Mouse (Mus musculus) heart, embryonic 12.5 days (tissue): ENCODE measurements at regions not wholly inside any gene's neighbourhood (a gene's known extent, or its start where the extent isn't known, plus 50 kb on each side); places are given as distances from the start of the nearest gene placed in this dataset.

Experiments used
- ATAC-seq: fragments of 200-750 bp; cut with Nextera tagmentation; 2 replicates; pipeline ENCODE4 v1.8.0; 2017; ENCODE audit warnings: moderate TSS enrichment, moderate library complexity; ENCODE audit not compliant: insufficient number of reproducible peaks, low FRiP score
- H3K27ac ChIP-seq: fragments of 300-500 bp; sonication (generic); 2 replicates; pipeline ENCODE4 v1.5.1; 2016; ENCODE audit warnings: mild to moderate bottlenecking, moderate library complexity; ENCODE audit not compliant: poor library complexity, severe bottlenecking
- H3K27me3 ChIP-seq: fragments of 300-500 bp; sonication (generic); replicated peaks from 2 replicates; pipeline ENCODE4 v1.6.1; 2016; ENCODE audit warnings: mild to moderate bottlenecking, moderate library complexity
- H3K36me3 ChIP-seq: fragments of 300-500 bp; sonication (generic); 2 replicates; pipeline ENCODE4 v1.6.1; 2016; ENCODE audit warnings: mild to moderate bottlenecking, moderate library complexity
- H3K4me1 ChIP-seq: fragments of 300-500 bp; sonication (generic); replicated peaks from 2 replicates; pipeline ENCODE4 v1.6.1; 2016; ENCODE audit warnings: mild to moderate bottlenecking
- H3K4me2 ChIP-seq: fragments of 300-500 bp; sonication (generic); 2 replicates; pipeline ENCODE4 v1.6.1; 2016; ENCODE audit warnings: mild to moderate bottlenecking, moderate library complexity
- H3K4me3 ChIP-seq: fragments of 300-500 bp; sonication (generic); 2 replicates; pipeline ENCODE4 v1.5.1; 2016; ENCODE audit warnings: mild to moderate bottlenecking
- H3K9ac ChIP-seq: fragments of 300-500 bp; sonication (generic); 2 replicates; pipeline ENCODE4 v1.6.1; 2016; ENCODE audit warnings: mild to moderate bottlenecking, moderate library complexity
- H3K9me3 ChIP-seq: fragments of 300-500 bp; sonication (generic); replicated peaks from 2 replicates; pipeline ENCODE4 v1.6.1; 2016; ENCODE audit warnings: mild to moderate bottlenecking, moderate library complexity
- WGBS: fragments of 180-500 bp; shearing (Covaris S2); methylation state at CpG from one replicate; pipeline ENCODE4 v1.1.7; 2016; 5-methylcytosine and 5-hydroxymethylcytosine counted together

GRCm38 (mm10) chr7:67462591-67462990 lies 89.9 kb upstream of the Mef2a start:
- ATAC-seq, result no peak
- Histone ChIP-seq H3K27me3 (no peaks in the 10 kb centered on the region), H3K4me1 (peaks cover 55% of the 10 kb centered on the region), H3K4me2 (peak overlapping the region; percentile 11; the same call in 1 of the 2 replicates), H3K27ac (peak overlapping the region; percentile 47), H3K4me3 (no peak overlapping the region), H3K9ac (peak overlapping the region; percentile 25), H3K36me3 (no peaks in the 10 kb centered on the region), H3K9me3 (no peaks in the 10 kb centered on the region)
- 17% methylated on average over 9 of the region's 9 CpGs for WGBS

GRCm38 (mm10) chr7:67461333-67462255 lies 88.9 kb upstream of the Mef2a start:
- peak; percentile 53 for ATAC-seq

DNA sequence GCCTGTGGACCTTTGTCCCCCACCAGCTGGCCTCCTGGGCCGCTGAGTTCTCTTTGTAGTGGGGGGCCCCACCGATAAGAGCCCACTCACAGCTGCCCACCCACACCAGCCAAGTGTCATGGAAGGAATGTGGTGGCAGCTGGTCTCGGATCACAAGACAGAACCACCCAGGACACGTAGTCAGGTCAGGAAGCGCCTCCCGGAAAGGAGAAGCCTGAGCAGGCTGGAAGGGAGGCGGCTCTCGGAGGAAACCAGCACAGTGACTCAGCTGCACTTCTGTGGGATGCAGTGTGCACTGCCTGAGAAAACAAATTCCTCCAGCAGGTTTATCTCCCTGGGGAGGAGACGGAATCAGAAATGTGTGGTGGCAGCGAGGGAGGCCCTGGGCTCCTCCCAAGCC lies 87.2 kb upstream of the Mef2a start:
- H3K9ac ChIP-seq, result no peak overlapping the region
- 25% methylated on average over 10 of the region's 10 CpGs for WGBS
- H3K4me1 ChIP-seq, result peaks cover 55% of the 10 kb centered on the region
- no peaks in the 10 kb centered on the region for H3K9me3 ChIP-seq
- peak overlapping the region; percentile 39; the same call in 1 of the 2 replicates for H3K27ac ChIP-seq
- no peaks in the 10 kb centered on the region for H3K27me3 ChIP-seq
- H3K4me2 ChIP-seq, result peak overlapping the region; percentile 9; the same call in 1 of the 2 replicates
- peak; percentile 47; the same call in 1 of the 2 replicates for ATAC-seq
- H3K4me3 ChIP-seq, result no peak overlapping the region
- H3K36me3 ChIP-seq, result no peaks in the 10 kb centered on the region

More at GRCm38 (mm10) chr7:67461333-67462255, 88.9 kb upstream of the Mef2a start:
- H3K4me2 ChIP-seq, result peak overlapping the region; percentile 7; the same call in 1 of the 2 replicates
- 61% methylated on average over 11 of the region's 11 CpGs for WGBS
- H3K27ac ChIP-seq, result peak overlapping the region; percentile 47; the same call in 1 of the 2 replicates
- H3K36me3 ChIP-seq, result no peaks in the 10 kb centered on the region
- no peaks in the 10 kb centered on the region for H3K9me3 ChIP-seq
- no peak overlapping the region for H3K4me3 ChIP-seq
- H3K27me3 ChIP-seq, result no peaks in the 10 kb centered on the region
- H3K9ac ChIP-seq, result peak overlapping the region; percentile 25; the same call in 1 of the 2 replicates
- peaks cover 55% of the 10 kb centered on the region for H3K4me1 ChIP-seq

GRCm38 (mm10) chr7:67459209-67459608 lies 86.6 kb upstream of the Mef2a start:
- H3K4me1 ChIP-seq, result peaks cover 52% of the 10 kb centered on the region

GRCm38 (mm10) chr7:67458640-67459039 lies 86.0 kb upstream of the Mef2a start:
- Histone ChIP-seq H3K4me1 (peaks cover 47% of the 10 kb centered on the region), H3K27me3 (no peaks in the 10 kb centered on the region), H3K4me3 (no peak overlapping the region), H3K9ac (no peak overlapping the region), H3K4me2 (no peak overlapping the region), H3K9me3 (no peaks in the 10 kb centered on the region), H3K36me3 (no peaks in the 10 kb centered on the region), H3K27ac (no peak overlapping the region)
- 50% methylated on average over 4 of the region's 4 CpGs for WGBS
- ATAC-seq, result no peak

More at GRCm38 (mm10) chr7:67459209-67459608, 86.6 kb upstream of the Mef2a start:
- no peak overlapping the region for H3K4me2 ChIP-seq
- H3K27ac ChIP-seq, result no peak overlapping the region
- WGBS, result 89% methylated on average over 9 of the region's 9 CpGs
- H3K27me3 ChIP-seq, result no peaks in the 10 kb centered on the region
- no peaks in the 10 kb centered on the region for H3K9me3 ChIP-seq
- H3K36me3 ChIP-seq, result no peaks in the 10 kb centered on the region
- no peak for ATAC-seq
- H3K9ac ChIP-seq, result no peak overlapping the region
- H3K4me3 ChIP-seq, result no peak overlapping the region

- Histone ChIP-seq H3K27me3 (no peaks in the 10 kb centered on the region), H3K4me1 (peaks cover 39% of the 10 kb centered on the region), H3K4me2 (no peak overlapping the region), H3K27ac (no peak overlapping the region), H3K9me3 (no peaks in the 10 kb centered on the region), H3K9ac (no peak overlapping the region), H3K36me3 (no peaks in the 10 kb centered on the region), H3K4me3 (no peak overlapping the region)
- WGBS, result 92% methylated on average over 1 of the region's 1 CpGs
- ATAC-seq, result no peak
Measured at GRCm38 (mm10) chr7:67457898-67458297, 85.2 kb upstream of the Mef2a start.

DNA sequence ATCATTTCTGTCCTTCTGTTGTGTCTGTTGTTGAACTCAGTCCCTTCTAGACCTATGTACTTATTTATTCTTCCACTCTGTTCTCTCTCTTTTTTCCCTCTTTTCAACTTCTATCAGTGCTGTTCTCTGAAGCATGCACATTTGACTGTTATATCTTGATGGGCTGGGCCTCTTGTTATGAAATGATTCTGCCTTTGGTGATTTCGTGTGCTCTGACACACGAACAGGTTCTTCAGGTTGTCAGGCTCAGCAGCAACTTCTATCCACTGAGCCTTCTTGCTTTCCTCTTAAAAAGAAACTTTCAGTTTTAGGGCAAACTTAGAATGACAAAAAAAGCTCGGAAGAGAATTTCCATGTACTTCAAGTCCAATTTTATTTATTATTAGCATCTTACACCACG lies 83.4 kb upstream of the Mef2a start:
- no peak overlapping the region for H3K4me3 ChIP-seq
- no peaks in the 10 kb centered on the region for H3K9me3 ChIP-seq
- no peak overlapping the region for H3K27ac ChIP-seq
- no peak overlapping the region for H3K9ac ChIP-seq
- H3K27me3 ChIP-seq, result no peaks in the 10 kb centered on the region
- 92% methylated on average over 4 of the region's 4 CpGs for WGBS
- ATAC-seq, result no peak
- no peaks in the 10 kb centered on the region for H3K36me3 ChIP-seq
- H3K4me2 ChIP-seq, result no peak overlapping the region
- peaks cover 27% of the 10 kb centered on the region for H3K4me1 ChIP-seq

GRCm38 (mm10) chr7:67454458-67454857 lies 81.8 kb upstream of the Mef2a start:
- Histone ChIP-seq H3K9me3 (no peaks in the 10 kb centered on the region), H3K4me2 (no peak overlapping the region), H3K9ac (no peak overlapping the region), H3K36me3 (no peaks in the 10 kb centered on the region), H3K27ac (no peak overlapping the region), H3K4me3 (no peak overlapping the region), H3K4me1 (peaks cover 14% of the 10 kb centered on the region), H3K27me3 (no peaks in the 10 kb centered on the region)
- 65% methylated on average over 4 of the region's 4 CpGs for WGBS
- no peak for ATAC-seq

DNA sequence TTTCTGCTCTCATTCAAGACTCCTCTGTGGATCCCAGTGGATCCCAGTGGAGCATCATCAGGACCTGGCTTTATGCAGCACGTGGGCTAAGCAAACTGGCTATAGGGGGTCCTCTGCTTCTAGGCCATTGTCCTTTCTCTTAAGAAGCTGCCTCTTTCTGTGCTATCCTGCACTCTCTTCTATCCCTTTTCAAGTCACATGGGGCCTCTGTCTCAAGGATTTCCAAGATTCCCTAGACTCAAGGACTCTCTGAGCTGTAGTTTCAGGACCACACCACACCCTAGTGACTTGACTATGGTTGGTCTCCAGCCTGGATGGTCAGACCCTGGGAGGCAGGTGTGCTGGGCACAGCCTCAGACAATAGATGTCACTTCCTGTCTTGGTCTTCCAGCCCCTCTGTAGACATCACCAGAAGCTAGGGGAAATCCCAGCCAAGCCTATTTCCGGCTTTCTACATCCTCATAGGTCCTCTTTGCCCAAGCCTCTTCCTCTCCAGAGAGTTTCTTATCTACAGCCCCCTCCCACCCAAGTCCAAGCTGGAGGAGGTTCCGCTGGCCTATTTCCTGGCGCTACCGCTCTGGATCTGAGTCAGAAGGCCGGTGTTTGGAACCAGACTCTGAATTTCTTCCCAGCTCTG lies 78.6 kb upstream of the Mef2a start:
- Histone ChIP-seq H3K27ac (peak overlapping the region; percentile 53; the same call in 1 of the 2 replicates), H3K4me1 (peaks cover 19% of the 10 kb centered on the region), H3K36me3 (no peaks in the 10 kb centered on the region), H3K9me3 (no peaks in the 10 kb centered on the region), H3K4me2 (no peak overlapping the region), H3K4me3 (no peak overlapping the region), H3K27me3 (no peaks in the 10 kb centered on the region), H3K9ac (no peak overlapping the region)
- WGBS, result 65% methylated on average over 6 of the region's 6 CpGs
- peak; percentile 27; the same call in 1 of the 2 replicates for ATAC-seq

- peak overlapping the region; percentile 33; the same call in 1 of the 2 replicates for H3K9ac ChIP-seq
- peak overlapping the region; percentile 86 for H3K27ac ChIP-seq
Measured at GRCm38 (mm10) chr7:67446606-67447005, 73.9 kb upstream of the Mef2a start.

More at GRCm38 (mm10) chr7:67446606-67447005, 73.9 kb upstream of the Mef2a start:
- Histone ChIP-seq H3K36me3 (no peaks in the 10 kb centered on the region), H3K27me3 (no peaks in the 10 kb centered on the region), H3K4me2 (peak overlapping the region; percentile 3), H3K4me3 (no peak overlapping the region), H3K4me1 (peaks cover 51% of the 10 kb centered on the region), H3K9me3 (no peaks in the 10 kb centered on the region)
- 19% methylated on average over 9 of the region's 9 CpGs for WGBS
- peak; percentile 52 for ATAC-seq
